Mouse (Mus musculus) heart, postnatal 25 days (tissue): ENCODE measurements at regions not wholly inside any gene's neighbourhood (a gene's known extent, or its start where the extent isn't known, plus 50 kb on each side); places are given as distances from the start of the nearest gene placed in this dataset.

Experiments used
- DNase-seq: peaks from one replicate; pipeline ENCODE4 v3.0.0; 2022; ENCODE audit warnings: low spot score
- intact Hi-C: fragments of 180-260 bp; cut with DNase I; formaldehyde crosslinking; loops from one replicate; pipeline ENCODE4 v1.15.1; 2025

DNA sequence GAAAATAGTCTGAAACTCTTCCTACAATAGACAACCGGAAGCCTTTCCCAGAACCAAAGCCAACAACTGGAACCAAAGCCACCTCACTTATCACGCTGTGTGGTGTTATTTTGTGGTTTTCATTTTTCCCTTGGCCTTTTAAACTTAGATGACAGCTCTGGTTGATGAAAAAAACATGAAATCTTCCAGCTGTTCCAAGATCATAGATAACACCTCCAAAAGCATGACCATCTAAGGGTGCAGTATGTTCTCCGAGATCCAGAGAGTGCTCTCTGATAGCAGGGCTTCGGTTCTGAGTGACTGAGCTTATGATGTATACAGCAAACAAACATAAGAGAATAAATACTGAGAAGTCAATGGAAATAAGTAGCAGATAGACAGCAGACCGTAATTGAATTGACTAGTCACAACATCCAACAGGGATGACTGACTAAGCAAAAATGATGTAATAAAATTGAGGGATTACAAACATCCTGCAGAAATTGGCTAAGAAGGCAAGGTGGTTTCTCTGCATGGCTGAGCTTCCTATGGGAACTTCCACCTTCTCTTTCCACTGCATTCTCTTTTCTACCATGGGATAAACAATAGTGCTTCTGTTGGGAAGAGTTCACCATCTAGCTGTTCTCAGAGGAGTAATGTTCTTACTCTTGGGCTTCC, 74.8 kb upstream of the Akirin2 start:
- no peak for DNase-seq
- intact Hi-C loops = no loop called here

DNA sequence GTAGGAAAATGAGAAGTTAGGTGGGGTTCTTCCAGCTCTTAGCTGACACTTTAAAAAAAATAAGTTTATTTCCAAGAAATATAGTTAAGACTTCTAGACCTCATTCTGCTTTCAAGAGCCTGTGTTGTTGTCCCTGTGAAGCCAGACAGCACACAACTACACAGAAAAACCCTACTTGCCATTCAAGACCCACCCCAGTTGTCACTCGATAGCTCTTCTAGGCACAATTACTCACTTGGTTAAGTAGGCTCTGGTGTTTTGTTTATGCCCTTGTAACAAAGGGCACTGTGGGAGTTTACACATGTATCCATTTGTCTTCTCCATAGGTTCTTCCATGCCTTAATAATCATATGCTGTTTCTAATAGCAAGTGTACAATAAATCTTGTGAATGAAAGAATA, 66.5 kb upstream of the Akirin2 start:
- no peak for DNase-seq
- intact Hi-C loops = no loop called here

- intact Hi-C loops = no loop called here
These were observed 65.2 kb upstream of the Akirin2 start for GRCm38 (mm10) chr4:34485574-34485973.

DNA sequence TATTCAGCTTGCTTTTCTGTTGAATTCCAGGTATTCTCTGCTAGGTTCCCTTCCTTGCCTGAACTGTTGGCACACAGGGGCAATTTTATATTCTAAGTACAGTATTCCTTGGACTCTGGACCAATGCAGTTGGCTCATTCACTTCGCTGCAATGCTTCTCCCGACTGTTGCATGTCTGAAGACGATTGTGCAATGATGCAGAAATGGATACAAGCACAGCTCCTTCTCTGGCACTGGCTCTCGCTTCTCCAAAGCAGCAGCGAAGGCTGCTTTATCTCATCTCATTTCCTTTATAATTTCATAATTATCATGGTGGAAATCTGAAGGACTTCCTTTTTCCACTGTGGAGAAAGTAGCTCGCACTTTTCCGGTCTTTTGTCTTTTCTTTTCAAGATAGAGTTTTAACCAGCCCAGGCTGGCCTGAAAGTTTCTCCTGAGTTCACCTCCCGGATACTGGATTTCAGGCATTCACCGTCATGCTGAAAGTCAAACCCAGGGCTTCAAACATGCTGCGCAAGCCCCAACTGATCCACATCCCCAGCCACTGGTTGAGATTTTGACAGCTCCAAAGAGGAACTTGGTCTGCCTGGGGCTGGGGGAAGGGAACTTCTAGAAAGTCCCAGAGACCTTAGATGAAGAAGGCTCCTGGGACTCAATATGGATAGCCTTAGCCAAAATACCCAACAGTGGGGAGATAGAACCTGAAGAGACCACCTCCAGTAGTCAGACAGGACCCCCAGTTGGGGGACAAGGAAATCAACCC, 55.6 kb upstream of the Akirin2 start:
- DNase-seq = no peak
- intact Hi-C loops = no loop called here

More at GRCm38 (mm10) chr4:34485574-34485973, 65.2 kb upstream of the Akirin2 start:
- no peak for DNase-seq

DNA sequence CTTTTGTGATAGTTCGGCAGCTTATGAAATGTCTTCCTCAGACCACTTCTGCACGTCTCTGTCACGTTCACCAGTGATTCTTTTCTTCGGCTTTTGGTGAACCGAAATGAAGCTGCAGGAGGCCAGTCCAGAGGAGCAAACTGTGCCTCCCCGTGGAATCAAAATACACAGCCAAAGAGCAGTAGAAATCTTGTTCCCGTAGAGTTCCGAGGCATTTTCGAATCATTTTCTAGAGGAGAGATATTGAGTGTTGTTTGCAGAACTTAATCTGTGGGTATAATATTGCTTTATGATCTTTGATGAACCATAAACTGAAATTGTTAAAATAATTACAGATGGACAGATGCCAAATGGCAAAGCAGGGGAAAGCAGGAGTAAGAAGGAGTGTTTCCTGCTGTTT, 52.4 kb upstream of the Akirin2 start:
- intact Hi-C loops = no loop called here
- no peak for DNase-seq

DNA sequence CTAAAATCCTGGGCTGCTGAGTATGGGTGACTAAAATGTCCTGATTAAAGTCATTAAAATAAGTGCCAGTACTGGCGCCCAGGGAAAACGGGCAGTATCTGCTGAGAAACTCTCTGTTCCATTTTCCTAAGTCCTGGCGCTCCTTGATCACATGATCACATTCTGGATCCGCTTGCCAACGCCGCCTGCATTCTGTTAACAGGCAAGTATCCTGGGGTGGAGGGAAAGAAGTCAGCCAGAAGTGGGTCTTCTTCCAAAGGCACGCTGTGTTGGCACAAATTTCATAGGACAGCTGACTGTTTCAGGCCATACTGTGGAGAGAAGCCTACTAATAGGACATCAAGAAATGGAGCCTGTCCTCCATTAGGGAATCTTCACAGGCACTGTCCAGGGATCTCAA, 52.0 kb upstream of the Akirin2 start:
- no peak for DNase-seq
- intact Hi-C loops = no loop called here

GRCm38 (mm10) chr4:34499731-34500130, 51.0 kb upstream of the Akirin2 start:
- no peak for DNase-seq
- intact Hi-C loops = no loop called here
